Mouse (Mus musculus) lung, postnatal 36 days (tissue): ENCODE results near the gene Tdg.

Source experiments
- DNase-seq: peaks from one replicate; pipeline ENCODE4 v3.0.0; 2022; ENCODE audit warnings: mixed read lengths

Gene Tdg

GRCm38 (mm10) chr10:82663289-82663688 lies 33.7 kb downstream of the Tdg start:
- DNase-seq, result no peak

DNA sequence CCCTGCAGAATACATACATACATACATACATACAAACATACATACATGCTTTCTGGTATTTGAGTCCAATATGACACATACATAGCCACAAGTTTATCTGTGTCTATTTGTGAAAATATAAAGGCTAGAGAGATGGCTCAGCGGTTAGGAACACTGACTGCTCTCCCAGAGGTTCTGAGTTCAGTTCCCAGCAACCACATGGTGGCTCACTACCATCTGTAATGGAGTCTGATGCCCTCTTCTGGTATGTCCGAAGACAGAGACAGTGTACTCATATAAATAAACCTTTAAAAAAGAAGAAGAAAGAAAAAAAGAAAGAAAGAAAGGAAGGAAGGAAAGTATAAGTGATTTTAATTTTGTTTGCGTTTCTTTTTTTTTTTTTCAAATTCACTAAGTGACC lies 36.3 kb downstream of the Tdg start:
- DNase-seq, result no peak

GRCm38 (mm10) chr10:82666436-82667234 lies 37.0 kb downstream of the Tdg start:
- DNase-seq, result peak; percentile 96

DNA sequence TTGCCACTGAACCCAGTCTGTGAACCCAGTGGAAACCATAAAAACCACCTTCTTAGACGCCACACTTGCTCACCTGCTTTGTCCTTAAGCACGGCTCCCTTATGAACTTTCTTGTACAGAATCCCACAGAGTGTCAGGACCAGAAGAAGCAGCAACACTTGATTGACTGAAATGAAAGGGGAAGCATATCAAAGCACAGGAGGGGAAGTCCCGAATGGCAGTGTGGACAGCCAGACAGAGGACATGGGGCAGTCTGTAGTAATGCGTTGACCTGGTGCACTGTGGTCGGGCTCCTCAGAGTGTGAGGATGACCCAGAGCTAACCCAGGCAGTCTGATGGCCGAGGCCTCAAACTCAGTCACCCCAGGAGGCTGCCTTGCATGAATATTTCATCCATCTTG lies 40.6 kb downstream of the Tdg start:
- no peak for DNase-seq

GRCm38 (mm10) chr10:82676949-82677348 lies 47.3 kb downstream of the Tdg start:
- no peak for DNase-seq

DNA sequence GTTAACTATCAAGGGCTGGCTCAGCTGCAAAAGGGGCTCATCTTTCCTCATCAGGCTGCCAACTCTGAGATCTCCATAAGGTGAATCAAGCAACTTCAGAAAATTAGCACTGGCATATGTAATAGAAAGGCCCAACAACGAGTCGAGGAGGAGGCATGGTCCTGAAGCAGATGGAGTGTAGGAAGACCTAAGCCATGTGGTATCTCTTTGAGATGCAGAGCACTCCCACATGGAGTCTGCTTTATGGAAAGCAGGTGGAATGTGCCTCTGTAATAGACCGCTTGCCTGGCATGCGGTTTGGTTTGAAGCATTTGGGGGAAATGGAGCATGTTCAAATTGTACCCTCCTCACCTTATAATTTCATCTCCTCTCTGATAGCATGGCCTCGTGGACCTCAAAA lies 51.1 kb downstream of the Tdg start:
- DNase-seq, result no peak

GRCm38 (mm10) chr10:82681639-82682038 lies 52.0 kb downstream of the Tdg start:
- no peak for DNase-seq

- DNase-seq, result no peak
Measured at GRCm38 (mm10) chr10:82685440-82685839, 55.8 kb downstream of the Tdg start.

DNA sequence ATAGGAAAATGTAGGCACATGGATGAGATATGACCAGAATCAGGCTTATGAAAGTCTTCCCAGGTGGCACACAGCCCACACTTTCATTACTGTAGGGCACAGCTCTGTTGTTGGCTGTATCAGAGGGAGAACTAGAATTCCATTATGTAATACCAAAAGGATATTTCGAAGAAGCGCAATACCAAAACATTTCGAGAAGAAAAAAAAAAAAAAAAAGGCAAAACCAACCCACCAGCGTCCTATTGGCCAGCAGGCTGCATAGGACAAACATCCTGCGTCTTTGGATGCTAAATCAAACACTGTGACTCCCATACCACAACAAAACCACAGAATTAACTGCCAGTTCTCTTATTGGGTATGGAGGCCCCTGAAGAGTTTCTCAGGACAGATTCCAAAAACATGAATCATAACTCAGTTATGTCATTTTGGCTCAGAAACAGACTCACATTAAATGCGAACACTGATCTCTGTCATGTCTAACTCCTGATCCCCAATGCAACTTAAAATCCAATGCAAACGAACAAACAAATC lies 60.1 kb downstream of the Tdg start:
- peak; percentile 30 for DNase-seq

GRCm38 (mm10) chr10:82690494-82690893 lies 60.9 kb downstream of the Tdg start, which contains the start of gene Glt8d2:
Glt8d2 (minus strand) TSS chr10:82690650.
- DNase-seq, result peak; percentile 58

DNA sequence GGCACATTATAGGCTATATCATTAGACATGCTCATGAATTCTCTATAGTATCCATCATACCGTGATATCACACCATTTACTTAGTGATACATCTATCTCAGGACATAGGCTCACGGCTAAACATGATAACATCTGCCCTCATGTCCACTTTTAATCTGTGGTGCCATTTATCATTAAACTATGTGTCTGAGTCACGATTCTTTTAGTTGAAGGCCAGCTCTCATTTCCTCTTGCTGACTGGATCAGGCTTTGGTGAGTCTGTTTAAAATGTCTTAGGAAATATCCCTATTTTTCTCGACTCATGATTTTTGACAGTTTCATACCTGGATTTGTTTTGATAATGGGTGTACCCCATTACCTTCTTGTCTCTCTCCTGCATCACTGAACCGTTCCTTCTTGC lies 66.3 kb downstream of the Tdg start, which contains the start of gene Hcfc2:
Hcfc2 (plus strand) TSS at position 205 of the 400 bp plus-strand sequence.
- no peak for DNase-seq

GRCm38 (mm10) chr10:82696453-82697079 lies 66.9 kb downstream of the Tdg start:
- peak; percentile 26 for DNase-seq

DNA sequence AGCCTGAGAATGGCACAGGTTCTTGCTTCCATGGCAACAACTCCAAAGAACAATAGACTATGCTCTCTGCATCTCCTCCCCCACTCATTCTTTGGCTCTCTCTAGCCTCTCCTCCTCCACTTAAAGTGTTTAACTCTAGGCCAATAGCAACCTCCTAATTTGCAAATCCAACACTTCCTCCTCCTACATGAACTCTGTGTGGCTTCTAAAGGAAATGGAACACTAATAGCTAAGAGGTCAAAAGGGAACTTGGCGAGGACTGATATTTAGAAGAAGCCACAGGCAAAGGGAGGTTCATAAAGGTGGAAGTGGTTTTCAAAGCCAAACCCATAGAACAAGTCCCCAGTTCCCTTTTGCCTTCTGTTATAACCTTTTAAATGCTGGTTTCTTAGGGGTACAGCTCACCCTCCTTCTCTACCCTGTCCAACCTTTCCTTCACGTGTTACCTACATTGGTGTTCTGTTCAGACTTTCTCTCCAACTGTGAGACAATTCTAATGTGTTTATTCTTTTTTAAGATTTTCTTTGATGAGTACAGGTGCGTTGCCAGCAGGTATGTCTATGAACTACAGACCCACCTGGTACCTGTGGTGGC lies 67.8 kb downstream of the Tdg start:
- DNase-seq, result peak; percentile 81

DNA sequence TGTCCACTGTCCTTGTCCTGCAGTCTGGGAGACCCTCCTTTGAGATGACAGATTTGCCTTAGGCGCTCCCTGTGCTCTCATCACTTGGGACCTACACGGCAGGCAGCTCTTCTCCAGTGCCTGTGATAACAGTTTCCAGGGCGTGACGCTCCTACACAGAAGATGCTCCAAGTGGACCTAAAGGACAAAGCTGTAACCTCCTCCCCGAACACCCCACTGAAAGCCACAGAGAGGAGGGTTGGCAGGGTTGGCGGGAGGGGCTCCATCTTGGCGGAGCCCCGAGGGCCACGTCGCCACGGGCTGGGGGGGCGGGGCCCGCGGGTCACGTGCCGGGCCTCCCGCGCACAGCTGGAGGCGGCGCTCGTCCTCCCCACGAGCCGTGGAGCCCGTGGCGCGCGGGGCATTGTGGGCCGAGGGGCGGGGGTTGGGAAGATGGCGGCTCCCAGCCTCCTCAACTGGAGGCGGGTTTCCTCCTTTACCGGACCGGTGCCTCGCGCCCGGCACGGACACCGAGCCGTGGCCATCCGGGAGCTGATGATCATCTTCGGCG lies 69.2 kb downstream of the Tdg start:
- peak; percentile 92 for DNase-seq

DNA sequence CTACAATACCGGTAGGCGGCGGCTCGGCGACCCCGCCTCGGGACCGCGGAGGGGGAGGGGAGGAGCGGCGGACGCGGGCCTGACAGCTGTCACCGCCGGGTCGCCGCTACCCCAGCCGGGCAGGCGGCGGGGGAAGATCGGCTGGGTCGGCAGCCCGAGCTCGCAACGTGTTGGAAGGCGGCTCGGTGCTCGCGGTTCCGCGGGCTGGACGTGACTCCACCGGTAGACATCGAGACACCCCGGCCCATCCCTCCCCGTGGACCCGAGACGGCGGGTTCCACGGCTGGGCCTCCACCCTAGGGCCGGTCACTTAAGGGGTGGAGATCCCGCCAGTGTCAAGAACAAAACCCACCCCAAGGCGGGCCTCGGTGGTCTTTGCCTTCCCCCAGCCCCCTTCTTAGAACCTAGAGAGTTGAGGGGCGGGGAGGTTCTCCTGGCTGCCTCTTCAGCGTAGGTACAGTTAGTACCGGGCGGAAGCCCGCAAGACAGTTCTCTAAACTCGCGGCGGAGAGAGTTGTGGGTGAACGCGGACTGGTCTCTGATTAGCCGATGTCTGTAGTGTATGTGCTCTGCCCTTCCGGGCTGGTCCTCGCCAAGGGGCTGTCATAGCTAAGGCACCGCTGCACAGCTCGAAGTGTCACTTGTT lies 69.8 kb downstream of the Tdg start:
- DNase-seq, result peak; percentile 29
